Mouse (Mus musculus) embryonic fibroblast, embryonic 13.5 days (primary cell): ENCODE results near the gene Zfp777.

Source experiments
- CTCF ChIP-seq: IDR thresholded peaks from 2 replicates; pipeline ENCODE4 v1.5.1; 2011; ENCODE audit warnings: mild to moderate bottlenecking, control low read depth, low read length, moderate library complexity, borderline replicate concordance; ENCODE audit not compliant: insufficient read depth
- POLR2A ChIP-seq: IDR thresholded peaks from 2 replicates; pipeline ENCODE4 v1.6.1; 2011; ENCODE audit warnings: low read depth, mild to moderate bottlenecking, control low read depth, low read length, moderate library complexity

DNA sequence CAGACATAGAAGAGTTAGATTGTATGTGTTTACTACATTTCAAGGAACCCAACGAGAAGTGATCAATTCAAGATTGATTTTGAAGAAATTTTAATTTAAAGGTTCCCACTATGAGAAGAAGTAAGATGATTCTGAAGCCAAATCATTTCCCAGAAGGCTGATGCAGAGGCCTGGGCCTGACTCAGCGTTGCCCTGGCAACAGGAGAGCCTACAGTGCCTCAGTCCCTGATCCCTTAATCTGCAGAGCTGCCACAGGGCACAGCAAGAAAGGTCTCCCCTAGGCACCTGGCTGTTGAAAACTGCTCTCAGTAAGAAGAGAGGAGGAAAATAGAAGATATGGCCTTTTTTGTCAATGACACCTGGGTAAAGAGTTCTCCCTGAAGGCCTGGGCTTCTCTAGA lies 28.7 kb downstream of the Zfp777 start:
- TF ChIP-seq POLR2A (no peak), CTCF (no peak)
